Mouse (Mus musculus) NIH3T3 (cell line): ENCODE results near the gene Pnpla2.

Experiments used
- DNase-seq: peaks from one replicate; pipeline ENCODE4 v3.0.0-alpha.2; 2012; ENCODE audit warnings: low read depth

The Pnpla2 gene

DNA sequence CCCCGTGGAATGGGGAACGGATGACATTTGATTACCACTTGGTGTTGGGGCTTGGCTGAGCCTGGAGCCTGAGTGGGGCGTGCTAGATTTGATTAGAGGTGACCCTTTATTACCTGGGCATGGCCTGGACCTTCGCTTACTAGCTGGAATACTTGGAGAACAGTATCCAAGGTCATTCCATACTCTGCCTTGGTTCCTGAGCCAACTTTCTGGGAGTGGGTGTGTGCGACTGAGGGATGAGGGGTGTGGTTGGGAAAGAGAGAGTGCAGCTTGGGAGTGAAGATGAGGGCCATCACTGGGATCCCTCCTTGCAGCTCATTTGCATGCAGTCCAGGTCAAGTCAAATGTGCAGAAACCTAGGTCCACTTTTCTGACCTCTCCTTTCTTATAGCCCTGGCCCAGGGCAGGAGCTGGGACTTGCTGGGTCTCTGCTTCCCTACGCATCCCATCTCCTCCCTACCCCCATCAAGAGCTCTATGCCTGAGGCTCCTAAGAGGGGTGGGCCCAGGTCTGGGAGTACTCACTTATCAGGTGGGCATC, 28.2 kb downstream of the Pnpla2 start:
- no peak for DNase-seq

DNA sequence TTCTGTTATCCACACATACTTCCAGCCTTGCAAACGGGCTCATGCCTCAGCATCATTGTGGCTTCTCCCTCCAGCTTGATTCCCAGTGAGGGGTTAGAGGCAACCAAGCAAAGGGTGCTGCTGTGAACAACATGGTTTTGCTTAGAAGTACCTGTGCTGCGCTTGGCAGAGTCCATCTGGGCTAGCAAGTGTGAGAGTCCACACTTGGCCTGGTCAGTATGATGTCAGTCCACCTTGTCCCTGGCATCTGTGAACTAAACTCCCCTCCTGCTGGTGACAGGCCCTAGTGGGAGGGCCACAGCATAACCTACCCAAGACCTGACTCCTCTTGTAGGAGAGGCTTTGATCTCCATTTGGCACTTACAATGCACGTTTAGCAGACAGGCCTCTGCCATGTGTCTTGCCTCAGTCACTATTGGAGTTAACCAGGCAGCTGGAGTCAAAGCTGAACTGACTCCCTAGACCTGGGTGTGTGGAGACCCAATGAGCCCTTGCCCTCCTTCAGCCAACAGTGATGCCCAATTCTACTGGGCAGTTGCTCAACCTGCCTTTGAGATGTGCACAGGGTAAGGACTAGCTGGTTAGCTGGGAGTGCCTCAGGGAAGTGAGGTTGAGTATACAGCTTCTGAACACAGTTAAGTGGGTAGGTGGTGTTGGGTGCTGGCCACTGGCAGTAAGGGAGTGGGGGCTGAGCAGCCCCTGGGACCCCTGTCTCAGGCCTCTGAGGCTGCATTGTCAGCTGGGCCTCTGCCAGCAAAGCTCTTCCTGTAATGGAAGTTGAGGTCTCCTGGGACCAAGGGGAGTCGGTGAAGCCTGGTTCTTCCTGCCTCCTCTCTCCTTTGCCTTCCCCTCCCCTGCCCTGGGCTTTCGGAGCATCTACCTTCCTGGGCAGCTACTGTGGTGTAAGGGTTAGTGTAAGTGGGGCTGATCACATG, 29.5 kb downstream of the Pnpla2 start:
- DNase-seq = no peak

DNA sequence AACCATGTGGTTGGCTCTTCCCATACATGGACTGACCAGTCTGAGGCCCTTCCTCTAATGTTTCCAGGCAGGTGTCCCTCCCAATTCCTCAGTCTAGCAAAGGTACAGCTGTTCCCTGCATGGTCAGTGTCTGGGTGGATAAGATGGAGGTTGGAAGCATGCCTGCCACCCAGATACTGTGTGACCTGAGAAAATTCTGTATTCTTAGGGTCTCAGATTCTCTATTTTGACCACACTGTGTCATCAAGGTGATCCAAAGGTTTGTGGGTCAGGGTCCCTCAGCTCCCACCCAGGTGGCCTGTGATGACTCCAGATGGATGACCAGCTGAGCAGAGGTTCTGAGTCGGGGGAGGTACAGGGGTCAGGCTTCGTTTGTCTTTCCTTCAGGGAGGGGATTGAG, 30.2 kb downstream of the Pnpla2 start:
- DNase-seq = no peak

DNA sequence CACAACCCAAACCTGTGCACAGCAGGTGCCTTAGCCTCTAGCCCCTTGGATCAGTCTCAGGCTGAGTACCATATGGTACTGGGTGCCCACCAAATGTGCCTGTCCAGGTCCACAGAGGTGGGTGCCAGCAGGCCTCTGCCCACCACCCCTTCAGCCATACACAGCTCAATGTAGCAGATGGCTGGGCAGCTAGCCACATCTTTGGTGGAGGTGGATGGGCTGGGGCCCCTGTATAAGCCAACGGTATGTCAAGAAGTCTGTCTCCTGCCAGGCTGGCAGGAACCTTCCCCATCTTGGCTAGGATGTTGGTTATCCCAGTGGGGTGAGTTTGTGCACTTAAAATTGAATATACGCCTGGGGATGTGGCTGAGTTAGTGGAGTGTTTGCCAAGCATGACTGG, 30.6 kb downstream of the Pnpla2 start:
- no peak for DNase-seq

- no peak for DNase-seq
Observed at GRCm38 (mm10) chr7:141486239-141486638, 31.2 kb downstream of the Pnpla2 start.

- DNase-seq = no peak
Observed at GRCm38 (mm10) chr7:141487141-141487540, 32.1 kb downstream of the Pnpla2 start.

- peak; percentile 32 for DNase-seq
Observed at GRCm38 (mm10) chr7:141491151-141491550, 36.2 kb downstream of the Pnpla2 start.

DNA sequence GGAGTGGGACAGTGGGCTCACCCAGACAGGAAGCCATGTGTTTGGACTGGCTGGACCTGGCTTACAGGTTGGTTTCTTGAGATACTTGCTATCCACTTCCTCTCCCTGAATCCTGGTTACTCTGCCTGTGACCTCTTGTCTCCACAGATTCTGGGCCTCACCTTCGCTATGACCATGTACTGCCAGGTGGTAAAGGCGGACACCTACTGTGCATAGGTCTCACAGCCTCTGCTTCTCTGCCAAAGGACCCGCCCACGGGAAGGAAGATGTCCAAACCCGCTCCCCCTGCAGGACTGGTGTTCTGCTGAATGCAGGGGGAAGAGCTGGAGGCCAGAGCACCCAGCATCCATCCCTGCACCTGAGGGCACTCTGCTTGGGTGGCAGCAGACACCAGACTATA, 37.7 kb downstream of the Pnpla2 start:
- no peak for DNase-seq

DNA sequence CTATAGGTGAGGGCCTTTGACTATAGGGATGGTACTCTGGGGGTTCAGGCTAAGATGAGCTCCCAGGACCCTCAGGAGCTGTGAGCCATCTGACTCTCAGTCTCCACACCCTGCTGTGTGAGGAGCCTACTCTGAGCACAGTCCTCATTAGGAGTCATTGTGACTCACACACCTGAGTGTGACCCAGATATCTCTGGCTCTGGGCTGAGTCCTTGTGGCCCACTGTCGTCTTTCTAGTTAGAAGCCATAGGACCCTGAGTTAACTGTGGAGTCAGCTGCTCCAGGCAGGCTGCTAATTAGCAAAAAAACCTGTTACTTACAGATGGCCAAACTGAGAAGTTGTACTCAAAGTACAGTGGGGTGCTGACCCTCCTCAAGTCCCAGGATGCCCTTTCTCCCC, 38.7 kb downstream of the Pnpla2 start:
- DNase-seq = no peak

- DNase-seq = no peak
Observed at GRCm38 (mm10) chr7:141495379-141495778, 40.4 kb downstream of the Pnpla2 start.

DNA sequence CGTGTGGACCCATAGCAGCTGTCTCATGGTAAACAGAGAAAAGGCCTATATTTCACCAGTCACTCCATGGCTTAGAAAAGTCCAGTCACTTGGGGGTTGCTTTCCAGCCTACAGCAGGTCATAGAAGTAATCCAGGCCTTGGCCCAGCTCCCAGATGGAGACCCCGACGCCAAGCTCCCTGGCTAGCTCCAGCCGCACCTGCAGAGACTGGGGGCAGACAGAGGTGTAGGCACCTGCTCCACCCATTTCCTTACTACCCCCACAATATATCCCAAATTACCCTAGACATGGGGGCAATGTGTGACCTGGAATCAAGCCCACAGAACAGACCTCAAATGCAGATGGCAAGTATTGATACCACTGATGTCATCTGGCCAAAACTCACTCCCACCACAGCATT, 40.9 kb downstream of the Pnpla2 start:
- DNase-seq = no peak

- peak; percentile 24 for DNase-seq
Observed at GRCm38 (mm10) chr7:141497600-141497999, 42.6 kb downstream of the Pnpla2 start.

DNA sequence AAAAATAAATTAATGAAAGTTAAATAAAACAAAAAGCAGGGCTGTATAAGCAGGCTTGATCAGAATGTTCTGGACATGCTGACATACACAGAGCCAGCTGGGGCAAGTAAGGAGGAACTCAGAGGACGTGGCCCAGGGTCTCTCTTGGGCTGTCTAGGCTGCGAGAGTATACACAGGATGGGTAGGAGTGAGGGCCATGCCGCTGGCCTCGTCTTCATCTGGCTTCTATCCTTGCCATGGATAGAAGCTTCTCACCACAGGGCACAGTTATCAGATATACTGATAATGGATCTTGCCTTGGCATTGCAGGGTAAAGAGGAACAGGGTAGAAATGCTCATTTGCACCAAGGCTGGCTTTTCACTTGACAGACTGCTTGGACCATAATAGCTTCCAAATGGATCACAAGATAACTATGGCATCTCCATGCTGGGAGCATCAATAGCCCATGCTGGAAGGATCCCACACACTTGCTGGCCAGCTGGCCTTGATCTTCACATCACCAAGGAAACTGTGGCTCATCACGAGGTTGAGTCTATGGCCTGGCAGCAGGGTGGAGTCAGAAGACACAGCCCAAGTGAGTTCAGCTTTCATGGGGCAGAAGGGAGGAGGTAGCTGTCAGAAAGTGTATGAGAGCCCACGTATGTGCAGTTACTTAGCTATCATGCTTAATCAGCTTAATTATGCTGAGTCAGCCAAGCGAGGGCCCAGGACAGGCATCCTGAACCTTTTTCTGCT, 47.0 kb downstream of the Pnpla2 start:
- peak; percentile 33 for DNase-seq

GRCm38 (mm10) chr7:141502556-141502905, 47.5 kb downstream of the Pnpla2 start:
- DNase-seq = no peak

DNA sequence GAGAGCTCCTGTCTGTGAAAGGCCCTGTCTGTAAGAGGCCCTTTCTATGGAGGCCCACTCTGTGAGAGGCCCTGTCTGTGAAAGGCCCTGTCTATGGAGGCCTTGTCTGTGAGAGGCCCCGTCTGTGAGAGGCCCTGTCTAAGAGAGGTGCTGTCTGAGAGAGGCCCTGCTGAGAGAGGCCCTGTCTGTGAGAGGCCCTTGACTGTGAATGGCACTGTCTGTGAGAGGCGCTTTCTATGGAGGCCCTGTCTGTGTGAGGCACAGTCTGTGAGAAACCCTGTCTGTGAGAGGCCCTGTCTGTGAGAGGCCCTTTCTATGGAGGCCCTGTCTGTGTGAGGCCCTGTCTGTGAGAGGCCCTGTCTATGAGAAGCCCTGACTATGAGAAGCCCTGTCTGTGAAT, 51.3 kb downstream of the Pnpla2 start:
- DNase-seq = no peak

DNA sequence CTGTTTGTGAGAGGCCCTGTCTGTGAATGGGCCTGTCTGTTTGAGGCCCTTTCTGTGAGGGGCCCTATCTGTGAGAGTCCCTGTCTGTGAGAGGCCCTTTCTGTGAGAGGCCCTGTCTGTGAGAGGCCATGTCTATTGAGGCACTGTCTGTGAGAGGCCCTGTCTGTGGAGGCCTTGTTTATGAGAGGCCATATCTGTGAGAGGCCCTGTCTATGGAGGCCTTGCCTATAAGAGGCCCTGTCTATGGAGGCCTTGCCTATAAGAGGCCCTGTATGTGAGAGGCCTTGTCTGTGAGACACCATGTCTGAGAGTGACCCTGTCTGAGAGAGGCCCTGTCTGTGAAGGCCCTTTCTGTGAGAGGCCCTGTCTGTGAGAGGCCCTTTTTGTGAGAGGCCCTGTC, 53.2 kb downstream of the Pnpla2 start:
- DNase-seq = no peak

DNA sequence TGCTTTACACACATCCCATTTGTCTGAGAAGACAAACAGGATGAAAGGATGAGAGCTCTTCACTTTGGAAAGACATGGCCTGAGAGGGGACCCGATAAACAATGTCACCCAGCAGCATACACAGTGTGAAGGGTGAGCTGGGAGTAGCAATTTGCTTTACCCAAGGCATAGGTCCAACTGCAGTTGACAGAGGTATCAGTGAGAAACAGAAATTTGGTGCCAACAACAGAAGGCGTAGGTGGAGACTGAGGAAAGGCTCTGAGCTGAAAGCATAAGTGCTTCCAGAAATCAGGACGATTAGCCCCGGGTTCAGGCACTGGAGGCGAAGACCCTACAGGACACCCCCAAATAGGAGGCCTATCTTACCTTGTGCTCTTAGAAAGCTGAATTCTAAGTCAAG, 55.2 kb downstream of the Pnpla2 start:
- DNase-seq = no peak
